Mouse (Mus musculus) embryonic stem cell, embryonic (primary cell): Measurements from ENCODE around the gene Tesk2.

Experiments
- CTCF ChIA-PET, 4 experiments: fragments of 300-600 bp in 2 of 4; fragments of 350-600 bp in 2 of 4; sonication (Branson Sonifier 250); formaldehyde crosslinking; loops; one replicate each; lab custom pipeline; 2022; ENCODE audit warnings: inconsistent platforms in 2 of 4; lab: Charles Lee
- POLR2A ChIA-PET, 4 experiments: fragments of 300-600 bp in 2 of 4; fragments of 350-600 bp in 2 of 4; sonication (Branson Sonifier 250); formaldehyde crosslinking; loops; one replicate each; lab custom pipeline; 2022; ENCODE audit warnings: antibody characterized with exemption in 4 of 4, inconsistent platforms in 1 of 4; lab: Charles Lee

The Tesk2 gene

DNA sequence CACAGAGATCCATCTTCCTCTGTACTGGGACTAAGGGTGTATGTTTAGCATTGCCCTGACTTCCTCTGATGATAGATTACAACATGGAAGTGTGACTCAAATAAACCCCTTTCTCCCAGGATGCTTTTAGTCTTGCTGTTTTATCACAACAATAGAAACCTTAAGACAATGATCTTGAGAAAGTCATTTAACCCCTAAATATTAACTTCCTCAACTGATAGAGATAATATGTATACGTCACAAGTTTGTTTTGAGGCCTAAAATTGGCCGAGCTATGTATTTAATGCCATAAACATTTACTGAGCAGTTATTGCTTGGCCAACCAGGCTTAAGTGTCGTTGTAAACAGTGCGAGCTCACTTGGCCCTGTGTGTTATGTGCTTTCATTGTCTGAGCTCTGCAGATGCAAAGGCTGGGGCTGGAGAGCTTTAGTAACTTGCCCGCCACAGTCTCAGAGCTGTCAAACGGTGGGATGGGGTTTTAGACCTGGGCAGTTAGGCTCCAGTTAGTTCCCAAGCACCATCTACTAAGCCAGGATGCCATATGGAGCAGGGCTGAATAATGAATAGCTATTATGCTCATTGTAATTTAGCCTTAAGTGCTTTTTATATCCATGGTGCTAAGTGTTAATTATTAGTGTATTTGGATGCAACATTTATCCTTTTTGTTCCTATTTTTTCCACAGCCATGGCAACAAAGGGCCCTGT is 108.8 kb downstream of the Tesk2 start:
- CTCF ChIA-PET, result interaction anchor here in 2 of 4 experiments (0.7 to 1.7 kb wide), 5 partner anchors 37 to 317 kb away, joined by 3 to 11 read pairs (median 3); no protein-coding TSS in a partner anchor
- POLR2A ChIA-PET, result interaction anchor here in 3 of 4 experiments (0.6 to 1.7 kb wide), 12 partner anchors 10 to 360 kb away, joined by 3 to 10 read pairs (median 4); partner anchors contain the start of gene Tesk2 (in 1 of the 3)

DNA sequence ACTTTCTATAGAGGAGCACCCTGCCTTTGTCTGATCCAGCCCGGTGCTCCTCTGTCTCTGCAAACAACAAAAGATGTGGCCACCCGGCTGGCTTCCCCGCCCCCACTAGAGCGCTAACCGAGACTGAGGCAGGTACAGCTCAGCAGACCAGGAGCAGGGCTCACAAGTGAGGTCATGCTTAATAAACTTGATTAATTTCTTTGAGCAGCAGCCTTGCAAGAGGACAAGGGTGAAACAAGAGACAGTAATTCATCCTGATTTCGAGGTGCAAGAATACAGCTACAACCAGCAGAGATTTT is 109.3 kb downstream of the Tesk2 start:
- ChIA-PET CTCF (interaction anchor here in 2 of 4 experiments (0.9 to 1.7 kb wide), 4 partner anchors 36 to 317 kb away, joined by 3 to 11 read pairs (median 4); no protein-coding TSS in a partner anchor), POLR2A (interaction anchor here in 3 of 4 experiments (0.7 to 1.7 kb wide), 10 partner anchors 9 to 360 kb away, joined by 3 to 9 read pairs (median 4); partner anchors contain the start of gene Tesk2 (in 1 of the 3))

DNA sequence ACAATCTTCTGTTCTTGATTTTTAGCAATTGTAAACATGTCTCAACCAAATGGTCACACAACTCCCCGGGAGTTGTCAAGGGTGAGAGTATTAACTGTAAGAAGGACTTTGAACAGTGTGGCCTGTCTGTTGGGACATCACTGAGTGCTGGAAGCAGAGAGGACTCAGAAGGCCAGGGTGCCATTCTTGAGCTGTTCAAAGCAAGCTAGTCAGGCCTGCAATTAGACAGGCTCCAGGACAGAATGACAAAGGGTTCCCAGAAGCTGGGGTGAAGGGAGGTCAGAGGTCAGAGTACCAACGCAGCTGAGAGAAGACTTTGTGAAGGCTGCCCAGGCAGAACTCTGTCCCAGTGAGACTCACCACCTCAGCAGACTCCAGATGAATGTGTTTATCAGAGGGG is 118.3 kb downstream of the Tesk2 start:
- CTCF ChIA-PET, result interaction anchor here in 2 of 4 experiments (0.6 to 1.5 kb wide), 2 partner anchors 11 to 13 kb away, joined by 5 to 7 read pairs; no protein-coding TSS in a partner anchor
- POLR2A ChIA-PET, result interaction anchor here in 3 of 4 experiments (0.8 to 1.8 kb wide), 11 partner anchors 9 to 155 kb away, joined by 3 to 5 read pairs (median 3); partner anchors contain the start of genes Ccdc163 (in 1 of the 3), Mmachc (in 1 of the 3), Mutyh (in 1 of the 3) and Prdx1 (in 1 of the 3)

DNA sequence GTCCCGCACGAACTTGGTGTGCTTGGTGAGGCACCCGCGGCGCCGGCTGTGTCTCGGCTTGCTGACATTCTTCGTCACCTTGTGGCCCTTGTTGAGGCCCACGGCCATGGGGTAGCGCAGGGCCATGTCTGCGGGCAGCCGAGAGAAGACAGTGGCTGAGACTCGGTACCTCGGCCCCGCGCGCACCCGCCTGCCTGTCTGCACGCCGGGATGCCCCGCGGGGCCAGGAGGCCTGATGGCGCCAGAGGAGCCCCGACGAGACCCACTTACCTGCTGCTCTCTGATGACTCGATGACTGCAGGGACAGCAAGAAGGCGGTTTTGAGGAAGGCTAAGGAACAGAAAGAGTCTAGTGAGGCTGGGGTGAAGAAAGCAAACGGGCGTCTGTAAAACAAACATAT is 119.3 kb downstream of the Tesk2 start:
- POLR2A ChIA-PET, result interaction anchor here in 3 of 4 experiments (0.7 to 1.8 kb wide), 5 partner anchors 11 to 146 kb away, joined by 3 to 10 read pairs (median 3); partner anchors contain the start of genes Ccdc163 (in 1 of the 3) and Mmachc (in 1 of the 3)
- CTCF ChIA-PET, result interaction anchor here in 1 of 4 experiments (1.5 kb wide), 1 partner anchor 163 kb away, joined by 4 read pairs; no protein-coding TSS in a partner anchor

DNA sequence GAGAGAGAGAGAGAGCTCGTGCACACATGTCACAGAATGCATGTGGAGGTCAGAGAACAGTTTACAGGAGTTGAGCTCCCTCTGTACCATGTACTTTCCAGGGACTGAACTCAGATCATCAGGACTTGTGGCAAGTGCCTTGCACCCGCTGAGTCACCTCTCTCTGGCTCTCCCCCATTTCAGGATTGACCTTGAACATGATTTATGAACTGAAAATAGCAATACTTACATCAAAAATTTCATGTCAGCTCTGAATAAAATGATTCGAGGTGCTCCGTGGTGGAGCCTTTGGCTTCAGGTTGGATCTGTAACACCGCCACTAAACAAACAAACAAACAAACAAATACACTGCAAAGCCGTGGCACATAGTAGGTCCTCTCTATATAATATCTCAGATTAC is 120.1 kb downstream of the Tesk2 start:
- POLR2A ChIA-PET, result interaction anchor here (0.6 to 1.1 kb wide), 13 partner anchors 11 to 676 kb away, joined by 3 to 10 read pairs (median 3); no protein-coding TSS in a partner anchor

DNA sequence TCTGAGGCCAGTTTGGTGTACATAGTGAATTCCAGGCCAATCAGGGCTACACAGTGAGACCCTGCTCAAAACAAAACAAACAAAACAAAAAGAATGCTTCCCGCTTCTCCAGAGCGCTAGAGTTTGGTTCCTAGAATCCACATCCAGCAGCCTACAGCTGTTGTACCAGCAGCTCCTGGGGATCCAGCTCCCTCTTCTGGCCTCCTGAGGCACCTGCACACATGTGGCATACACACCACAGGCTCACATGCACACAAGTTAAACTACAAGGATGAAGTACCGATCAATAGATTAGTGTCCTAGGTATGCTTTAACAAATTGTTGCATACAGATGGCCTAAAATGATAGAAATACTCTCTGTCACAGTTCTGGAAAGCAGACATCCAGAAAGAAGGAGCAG is 123.6 kb downstream of the Tesk2 start:
- POLR2A ChIA-PET, result interaction anchor here in 3 of 4 experiments (0.6 to 2.1 kb wide), 10 partner anchors 9 to 136 kb away, joined by 3 to 7 read pairs (median 4); partner anchors contain the start of genes Ccdc163 (in 1 of the 3), Mmachc (in 1 of the 3) and Tesk2 (in 1 of the 3)
- CTCF ChIA-PET, result interaction anchor here (0.5 to 1.5 kb wide), 13 partner anchors 9 to 883 kb away, joined by 3 to 7 read pairs (median 3); no protein-coding TSS in a partner anchor

More for the DNA sequence above, 120.1 kb downstream of the Tesk2 start:
- CTCF ChIA-PET, result interaction anchor here in 3 of 4 experiments (0.6 to 1.5 kb wide), 3 partner anchors 111 to 552 kb away, joined by 3 to 4 read pairs (median 4); no protein-coding TSS in a partner anchor

DNA sequence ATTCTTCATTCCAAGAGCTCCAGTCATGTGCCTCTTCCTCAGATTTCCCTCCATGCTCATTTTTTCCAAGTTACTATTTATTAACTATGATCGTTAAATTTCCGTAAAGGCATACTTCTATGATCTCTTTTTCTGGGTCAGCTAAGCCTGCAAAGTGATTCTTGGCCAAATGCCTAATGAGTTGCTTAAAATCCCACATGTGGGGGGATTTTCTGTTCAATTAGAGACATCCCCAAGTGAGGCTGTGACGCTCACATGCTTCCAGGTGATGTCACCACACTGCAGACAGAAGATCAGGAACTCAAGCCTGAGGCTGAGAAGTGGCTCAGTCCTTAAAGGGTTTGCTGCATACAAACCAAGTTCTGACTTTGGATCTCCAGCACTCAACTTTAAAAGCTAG is 129.2 kb downstream of the Tesk2 start:
- CTCF ChIA-PET, result interaction anchor here in 2 of 4 experiments (0.6 kb wide), 3 partner anchors 10 to 216 kb away, joined by 4 to 7 read pairs (median 4); no protein-coding TSS in a partner anchor
- POLR2A ChIA-PET, result interaction anchor here in 2 of 4 experiments (0.6 to 0.9 kb wide), 4 partner anchors 9 to 705 kb away, joined by 3 to 5 read pairs (median 4); no protein-coding TSS in a partner anchor

DNA sequence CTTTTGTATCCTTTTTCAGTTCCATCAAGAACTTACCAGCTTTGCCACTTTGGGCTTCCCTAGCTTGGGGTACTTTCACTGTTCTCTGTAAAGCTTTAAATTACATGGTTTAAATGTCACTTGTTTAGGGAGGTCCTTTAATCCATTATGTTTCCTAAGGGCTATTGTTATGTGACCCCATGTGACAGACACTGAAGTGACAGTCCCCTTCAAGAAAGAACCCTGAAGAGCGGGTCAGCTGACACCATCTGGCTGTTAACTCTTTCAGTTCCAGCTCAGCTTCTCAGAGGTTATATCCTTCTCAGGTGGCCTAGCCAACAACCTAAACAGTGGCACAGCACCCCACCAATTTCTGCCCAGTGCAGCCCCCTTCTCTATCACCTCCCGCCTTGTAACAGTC is 133.5 kb downstream of the Tesk2 start:
- ChIA-PET POLR2A (interaction anchor here in 3 of 4 experiments (0.6 to 1.6 kb wide), 9 partner anchors 8 to 279 kb away, joined by 3 to 4 read pairs (median 3); partner anchors contain the start of gene Plk3 (in 1 of the 3)), CTCF (interaction anchor here in 3 of 4 experiments (0.5 to 1.0 kb wide), 4 partner anchors 10 to 132 kb away, joined by 3 to 23 read pairs (median 4); no protein-coding TSS in a partner anchor)
